ENCODE assay signal across 35 mouse cellular contexts in the genomic region with DNA sequence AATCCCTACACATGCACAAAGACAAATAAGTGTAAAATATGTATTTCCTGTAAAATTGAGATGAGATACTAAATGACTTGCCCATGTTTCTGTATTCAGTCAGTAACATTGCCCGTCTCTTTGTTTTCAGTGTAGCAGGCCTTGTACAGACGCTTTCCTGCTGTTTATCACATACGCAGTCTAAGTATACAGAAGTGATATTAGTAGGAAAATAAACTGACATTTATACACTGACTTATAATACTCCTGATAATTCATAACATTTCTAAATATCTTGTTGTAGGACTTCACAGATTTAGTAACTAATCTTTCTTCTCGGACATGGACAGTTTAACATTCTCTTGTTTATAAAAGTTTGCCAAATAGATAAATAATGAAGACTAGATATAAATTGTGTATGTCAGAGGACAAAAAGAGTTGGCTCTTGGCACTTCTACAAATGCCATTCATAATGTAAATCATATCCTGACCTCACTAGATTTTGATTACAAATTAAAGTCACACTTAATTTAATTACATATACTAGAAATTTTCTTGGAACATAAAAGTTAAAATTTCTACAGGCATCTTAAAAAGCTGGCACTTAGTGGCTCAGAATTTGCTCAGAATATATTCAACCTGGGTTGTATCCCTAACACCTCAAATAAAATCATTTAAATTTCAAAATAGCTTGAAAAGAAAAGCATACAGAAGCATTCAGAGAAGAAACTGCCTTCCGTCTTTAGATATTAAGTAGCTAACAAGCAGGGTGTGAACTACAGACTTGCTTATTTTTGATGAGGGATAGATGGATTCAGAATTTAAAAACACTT.
"Had no signal": no experiment of that assay in that cellular context is flagged by ENCODE, and none has a peak within 500 bp of the region (broad histone marks: within the 10 kb centered on the region; RNA-seq: fewer than 3 reads in every experiment).

No protein-coding gene starts in this region.

- H3K4me3 ChIP-seq: heart, adult 2 months; heart, embryonic 10.5 days; heart, embryonic 12.5 days; heart, embryonic 13.5 days; heart, embryonic 15.5 days; hindbrain, embryonic 10.5 days; hindbrain, embryonic 12.5 days; hindbrain, embryonic 13.5 days; hindbrain, embryonic 15.5 days; intestine, embryonic 15.5 days; kidney, embryonic 15.5 days; layer of hippocampus, adult 2 months had no signal

- H3K4me2 ChIP-seq: heart, embryonic 11.5 days; heart, embryonic 12.5 days; heart, embryonic 13.5 days; heart, embryonic 15.5 days; hindbrain, embryonic 12.5 days; hindbrain, embryonic 13.5 days; hindbrain, embryonic 14.5 days; hindbrain, embryonic 15.5 days; intestine, embryonic 15.5 days; kidney, embryonic 15.5 days had no signal

- H3K27me3 ChIP-seq: heart, embryonic 12.5 days; heart, embryonic 13.5 days; heart, embryonic 15.5 days; hindbrain, embryonic 12.5 days; hindbrain, embryonic 13.5 days; hindbrain, embryonic 15.5 days; intestine, embryonic 15.5 days; kidney, embryonic 15.5 days had no signal

- H3K4me1 ChIP-seq: heart, embryonic 10.5 days; heart, embryonic 12.5 days; heart, embryonic 13.5 days; heart, embryonic 15.5 days; hindbrain, embryonic 10.5 days; hindbrain, embryonic 12.5 days; hindbrain, embryonic 13.5 days; hindbrain, embryonic 15.5 days; intestine, embryonic 15.5 days; kidney, embryonic 15.5 days had no signal

- H3K9me3 ChIP-seq: heart, embryonic 10.5 days; heart, embryonic 12.5 days; heart, embryonic 15.5 days; hindbrain, embryonic 10.5 days; hindbrain, embryonic 12.5 days; hindbrain, embryonic 13.5 days; hindbrain, embryonic 15.5 days; intestine, embryonic 15.5 days had no signal

- H3K36me3 ChIP-seq: intestine, embryonic 15.5 days had no signal

- H3K9ac ChIP-seq: heart, embryonic 12.5 days; heart, embryonic 13.5 days; heart, embryonic 15.5 days; hindbrain, embryonic 12.5 days; hindbrain, embryonic 13.5 days; hindbrain, embryonic 14.5 days; hindbrain, embryonic 15.5 days; intestine, embryonic 15.5 days; kidney, embryonic 15.5 days had no signal

- H3K27ac ChIP-seq: heart, adult 2 months; heart, embryonic 10.5 days; heart, embryonic 13.5 days; heart, embryonic 15.5 days; hindbrain, embryonic 10.5 days; hindbrain, embryonic 12.5 days; hindbrain, embryonic 13.5 days; hindbrain, embryonic 14.5 days; hindbrain, embryonic 15.5 days; hindbrain, postnatal 0 days; intestine, embryonic 15.5 days; kidney, embryonic 15.5 days; kidney, postnatal 0 days; layer of hippocampus, adult 2 months had no signal

- ATAC-seq: hindbrain, embryonic 16.5 days; hindbrain, postnatal 0 days; inflammation-experienced regulatory T-cells, adult 6 months; intestine, embryonic 15.5 days; intestine, embryonic 16.5 days; intestine, postnatal 0 days had no signal

- DNase-seq: heart, adult 2 months; heart, postnatal 10 days; heart, postnatal 14 days; heart, postnatal 36 days; heart, postnatal 4 days; kidney, adult 11 months; kidney, adult 18-20 months; kidney, adult 2 months; kidney, adult 8-10 months; kidney, adult 9 months; kidney, postnatal 10 days; kidney, postnatal 14 days; kidney, postnatal 25 days; kidney, postnatal 36 days; kidney, postnatal 4 days; layer of hippocampus, adult 9-11 months had no signal
